Mouse (Mus musculus) brain, embryonic 14.5 days (tissue): ENCODE results near the gene Mfap2.

Experiments used
- CTCF ChIP-seq: fragments of 200-500 bp; IDR thresholded peaks from 2 replicates; pipeline ENCODE4 v1.5.1; 2012; ENCODE audit warnings: inconsistent platforms, mild to moderate bottlenecking, moderate library complexity, borderline replicate concordance; ENCODE audit not compliant: insufficient read depth, insufficient read length; ENCODE audit errors: extremely low read depth
- POLR2A ChIP-seq: fragments of 200-500 bp; IDR thresholded peaks from 2 replicates; pipeline ENCODE4 v1.6.1; 2012; ENCODE audit warnings: mild to moderate bottlenecking, inconsistent platforms, borderline replicate concordance; ENCODE audit not compliant: poor library complexity, insufficient read depth, insufficient read length, severe bottlenecking; ENCODE audit errors: extremely low read depth

GRCm38 (mm10) chr4:141056970-141057369 is 46.8 kb downstream of the Mfap2 start:
- TF ChIP-seq CTCF (no peak), POLR2A (no peak)
